Mouse (Mus musculus) embryonic facial prominence, embryonic 10.5 days (tissue): ENCODE data around the gene Gm20518. TPM values are rescaled to one million over a fixed set of nuclear protein-coding genes. Genes with fewer than 3 reads are reported as not detected.

Experiments
- DNase-seq: peaks from one replicate; pipeline ENCODE4 v3.0.0-alpha.2; 2017; ENCODE audit warnings: low spot score
- H3K27ac ChIP-seq: fragments of 300-500 bp; sonication (generic); replicated peaks from 2 replicates; pipeline ENCODE4 v1.5.1; 2016; ENCODE audit warnings: mild to moderate bottlenecking
- H3K27me3 ChIP-seq: fragments of 300-500 bp; sonication (generic); replicated peaks from 2 replicates; pipeline ENCODE4 v1.6.1; 2016; ENCODE audit warnings: low read depth, mild to moderate bottlenecking; ENCODE audit not compliant: poor library complexity, severe bottlenecking
- H3K36me3 ChIP-seq: fragments of 300-500 bp; sonication (generic); replicated peaks from 2 replicates; pipeline ENCODE4 v1.6.1; 2016; ENCODE audit warnings: mild to moderate bottlenecking, moderate library complexity
- H3K4me1 ChIP-seq: fragments of 300-500 bp; sonication (generic); 2 replicates; pipeline ENCODE4 v1.6.1; 2016
- H3K4me3 ChIP-seq: fragments of 300-500 bp; sonication (generic); 2 replicates; pipeline ENCODE4 v1.5.1; 2016; ENCODE audit warnings: mild to moderate bottlenecking, moderate library complexity
- H3K9me3 ChIP-seq: fragments of 300-500 bp; sonication (generic); 2 replicates; pipeline ENCODE4 v1.6.1; 2016; ENCODE audit warnings: mild to moderate bottlenecking
- WGBS: fragments of 180-500 bp; shearing (Covaris S2); methylation state at CpG from one replicate; pipeline ENCODE4 v1.1.7; 2016; 5-methylcytosine and 5-hydroxymethylcytosine counted together
- polyA plus RNA-seq: library from polyadenylated mRNA; unstranded; fragments of >200 nt; fragmentation: Nextera tagmentation; extraction: Ambion mirVana; gene quantifications from 2 replicates; pipeline ENCODE4 v1.2.1, GENCODE M21; 2016

Gene Gm20518
- polyA plus RNA-seq, 1 experiment from 2014 or later: 0.42 TPM

- Histone ChIP-seq H3K9me3 (no peaks in the 10 kb centered on the region), H3K27ac (no peak overlapping the region), H3K4me1 (no peaks in the 10 kb centered on the region), H3K4me3 (no peak overlapping the region), H3K27me3 (no peaks in the 10 kb centered on the region), H3K36me3 (peaks cover 97% of the 10 kb centered on the region)
- WGBS: 90% methylated on average over 2 of the region's 2 CpGs
- DNase-seq: no peak
Measured at GRCm38 (mm10) chr16:17853263-17853662, 38.2 kb downstream of the Gm20518 start.

- 96% methylated on average over 1 of the region's 1 CpGs for WGBS
- H3K36me3 ChIP-seq: peaks cover 97% of the 10 kb centered on the region
- H3K27ac ChIP-seq: no peak overlapping the region
- H3K4me1 ChIP-seq: no peaks in the 10 kb centered on the region
- no peaks in the 10 kb centered on the region for H3K27me3 ChIP-seq
- no peak overlapping the region for H3K4me3 ChIP-seq
- DNase-seq: no peak
- no peaks in the 10 kb centered on the region for H3K9me3 ChIP-seq
Measured at GRCm38 (mm10) chr16:17851860-17852259, 39.6 kb downstream of the Gm20518 start.

GRCm38 (mm10) chr16:17851331-17851730, 40.1 kb downstream of the Gm20518 start:
- DNase-seq: no peak
- 96% methylated on average over 5 of the region's 5 CpGs for WGBS
- peaks cover 97% of the 10 kb centered on the region for H3K36me3 ChIP-seq
- H3K4me3 ChIP-seq: no peak overlapping the region
- no peaks in the 10 kb centered on the region for H3K9me3 ChIP-seq
- no peaks in the 10 kb centered on the region for H3K4me1 ChIP-seq
- H3K27me3 ChIP-seq: no peaks in the 10 kb centered on the region
- H3K27ac ChIP-seq: no peak overlapping the region

- WGBS: 85% methylated on average over 6 of the region's 6 CpGs
- no peak overlapping the region for H3K27ac ChIP-seq
- no peaks in the 10 kb centered on the region for H3K4me1 ChIP-seq
- H3K9me3 ChIP-seq: no peaks in the 10 kb centered on the region
- DNase-seq: no peak
- no peaks in the 10 kb centered on the region for H3K27me3 ChIP-seq
- no peak overlapping the region for H3K4me3 ChIP-seq
- peaks cover 98% of the 10 kb centered on the region for H3K36me3 ChIP-seq
Measured at GRCm38 (mm10) chr16:17849486-17849885, 42.0 kb downstream of the Gm20518 start.

- 31% methylated on average over 1 of the region's 1 CpGs for WGBS
- peaks cover 98% of the 10 kb centered on the region for H3K36me3 ChIP-seq
Measured at GRCm38 (mm10) chr16:17848928-17849327, 42.5 kb downstream of the Gm20518 start.

GRCm38 (mm10) chr16:17848431-17848830, 43.0 kb downstream of the Gm20518 start:
- 94% methylated on average over 6 of the region's 6 CpGs for WGBS
- Histone ChIP-seq H3K9me3 (no peaks in the 10 kb centered on the region), H3K4me3 (no peak overlapping the region), H3K36me3 (peaks cover 98% of the 10 kb centered on the region), H3K27ac (no peak overlapping the region), H3K4me1 (no peaks in the 10 kb centered on the region), H3K27me3 (no peaks in the 10 kb centered on the region)
- no peak for DNase-seq

More at GRCm38 (mm10) chr16:17848928-17849327, 42.5 kb downstream of the Gm20518 start:
- DNase-seq: no peak
- Histone ChIP-seq H3K4me1 (no peaks in the 10 kb centered on the region), H3K27me3 (no peaks in the 10 kb centered on the region), H3K27ac (no peak overlapping the region), H3K4me3 (no peak overlapping the region), H3K9me3 (no peaks in the 10 kb centered on the region)

- Histone ChIP-seq H3K27me3 (no peaks in the 10 kb centered on the region), H3K4me3 (no peak overlapping the region), H3K9me3 (no peaks in the 10 kb centered on the region), H3K27ac (no peak overlapping the region), H3K36me3 (peaks cover 95% of the 10 kb centered on the region), H3K4me1 (no peaks in the 10 kb centered on the region)
- no peak for DNase-seq
- 92% methylated on average over 10 of the region's 10 CpGs for WGBS
Measured at GRCm38 (mm10) chr16:17843701-17844365, 47.6 kb downstream of the Gm20518 start.

GRCm38 (mm10) chr16:17842437-17842836, 49.0 kb downstream of the Gm20518 start:
- 94% methylated on average over 7 of the region's 7 CpGs for WGBS
- no peak overlapping the region for H3K4me3 ChIP-seq
- H3K4me1 ChIP-seq: no peaks in the 10 kb centered on the region
- H3K27me3 ChIP-seq: peaks cover 8% of the 10 kb centered on the region
- peaks cover 86% of the 10 kb centered on the region for H3K36me3 ChIP-seq
- no peak for DNase-seq
- no peak overlapping the region for H3K27ac ChIP-seq
- no peaks in the 10 kb centered on the region for H3K9me3 ChIP-seq

GRCm38 (mm10) chr16:17839976-17840375, 51.5 kb downstream of the Gm20518 start:
- 79% methylated on average over 4 of the region's 4 CpGs for WGBS
- no peak for DNase-seq
- no peak overlapping the region for H3K27ac ChIP-seq
- no peaks in the 10 kb centered on the region for H3K9me3 ChIP-seq
- H3K4me1 ChIP-seq: no peaks in the 10 kb centered on the region
- peaks cover 33% of the 10 kb centered on the region for H3K27me3 ChIP-seq
- H3K4me3 ChIP-seq: no peak overlapping the region
- peaks cover 61% of the 10 kb centered on the region for H3K36me3 ChIP-seq

- Histone ChIP-seq H3K4me3 (no peak within 1 kb of the TSS), H3K27ac (no peak within 1 kb of the TSS), H3K27me3 (peaks cover 52% of the 10 kb centered on the region), H3K36me3 (peaks cover 42% of the 10 kb centered on the region), H3K4me1 (peaks cover 14% of the 10 kb centered on the region), H3K9me3 (no peaks in the 10 kb centered on the region)
- no peak for DNase-seq
- 80% methylated on average over 6 of the region's 6 CpGs for WGBS
Measured at GRCm38 (mm10) chr16:17838051-17838450, 53.4 kb downstream of the Gm20518 start, which contains the start of gene Car15. Car15 (minus strand) TSS chr16:17838364.

- DNase-seq: no peak
Measured at GRCm38 (mm10) chr16:17835481-17835880, 56.0 kb downstream of the Gm20518 start.

GRCm38 (mm10) chr16:17834543-17834942, 56.9 kb downstream of the Gm20518 start:
- Histone ChIP-seq H3K36me3 (peaks cover 7% of the 10 kb centered on the region; the same call in 1 of the 2 replicates), H3K9me3 (no peaks in the 10 kb centered on the region), H3K4me3 (peak overlapping the region; percentile 62), H3K27ac (no peak overlapping the region), H3K4me1 (peaks cover 23% of the 10 kb centered on the region), H3K27me3 (peaks cover 87% of the 10 kb centered on the region)
- DNase-seq: no peak
- WGBS: 53% methylated on average over 7 of the region's 7 CpGs

More at GRCm38 (mm10) chr16:17835481-17835880, 56.0 kb downstream of the Gm20518 start:
- WGBS: 45% methylated on average over 13 of the region's 13 CpGs
- H3K4me3 ChIP-seq: no peak overlapping the region
- no peaks in the 10 kb centered on the region for H3K9me3 ChIP-seq
- H3K27me3 ChIP-seq: peaks cover 78% of the 10 kb centered on the region
- H3K4me1 ChIP-seq: peaks cover 23% of the 10 kb centered on the region
- H3K36me3 ChIP-seq: peaks cover 16% of the 10 kb centered on the region
- H3K27ac ChIP-seq: no peak overlapping the region

GRCm38 (mm10) chr16:17833681-17834399, 57.6 kb downstream of the Gm20518 start:
- no peaks in the 10 kb centered on the region for H3K9me3 ChIP-seq
- H3K27ac ChIP-seq: peak overlapping the region; percentile 71
- peaks cover 94% of the 10 kb centered on the region for H3K27me3 ChIP-seq
- DNase-seq: peak; percentile 73
- under 1% methylated on average over 103 of the region's 103 CpGs for WGBS
- H3K4me3 ChIP-seq: peak overlapping the region; percentile 62
- peaks cover 5% of the 10 kb centered on the region; the same call in 1 of the 2 replicates for H3K36me3 ChIP-seq
- peaks cover 25% of the 10 kb centered on the region for H3K4me1 ChIP-seq
